21 mouse cellular contexts compared by ENCODE assay signal in genomic region chr10:29592906-29593305, GRCm38 (mm10). TPM values are rescaled to one million over a fixed set of nuclear protein-coding genes. Genes with fewer than 3 reads are reported as not detected.
"Had no signal": no experiment of that assay in that cellular context is flagged by ENCODE, and none has a peak within 500 bp of the region (broad histone marks: within the 10 kb centered on the region; RNA-seq: fewer than 3 reads in every experiment).

No protein-coding gene starts in this region.

- H3K9me3 ChIP-seq: kidney, embryonic 15.5 days; liver, embryonic 13.5 days; megakaryocyte, embryonic 14.5 days; midbrain, embryonic 15.5 days; neural tube, embryonic 12.5 days; neural tube, embryonic 15.5 days had no signal

- H3K36me3 ChIP-seq: kidney, embryonic 15.5 days; liver, embryonic 13.5 days; midbrain, embryonic 15.5 days; neural tube, embryonic 12.5 days; neural tube, embryonic 15.5 days had no signal

- DNase-seq: kidney, adult 2 months; layer of hippocampus, adult 9-11 months; liver, embryonic 13.5 days; lung, adult 2 months; right cerebral cortex, adult 18-20 months; right cerebral cortex, postnatal 14 days; right cerebral cortex, postnatal 4 days; thymus, adult 2 months; thymus, postnatal 14 days; thymus, postnatal 4 days had no signal

- ATAC-seq: intestine, postnatal 0 days; midbrain, embryonic 15.5 days had no signal

- H3K9ac ChIP-seq: kidney, embryonic 15.5 days; liver, embryonic 13.5 days; midbrain, embryonic 15.5 days; neural tube, embryonic 12.5 days; neural tube, embryonic 15.5 days had no signal

- H3K27me3 ChIP-seq: kidney, embryonic 15.5 days; liver, embryonic 13.5 days; megakaryocyte, embryonic 14.5 days; midbrain, embryonic 15.5 days; neural tube, embryonic 12.5 days; neural tube, embryonic 15.5 days had no signal

- H3K27ac ChIP-seq: kidney, embryonic 15.5 days; layer of hippocampus, adult 2 months; left cerebral cortex, adult 2 months; liver, embryonic 13.5 days; macrophage; midbrain, embryonic 15.5 days; neural tube, embryonic 12.5 days; neural tube, embryonic 15.5 days; stomach, postnatal 0 days had no signal

- H3K4me1 ChIP-seq: kidney, embryonic 15.5 days; liver, embryonic 13.5 days; megakaryocyte, embryonic 14.5 days; midbrain, embryonic 15.5 days; neural tube, embryonic 12.5 days; neural tube, embryonic 15.5 days had no signal

- H3K4me3 ChIP-seq: kidney, embryonic 15.5 days; layer of hippocampus, adult 2 months; left cerebral cortex, adult 2 months; liver, embryonic 13.5 days; megakaryocyte, embryonic 14.5 days; midbrain, embryonic 15.5 days; neural tube, embryonic 12.5 days; neural tube, embryonic 15.5 days had no signal

- H3K4me2 ChIP-seq: kidney, embryonic 15.5 days; liver, embryonic 13.5 days; midbrain, embryonic 11.5 days; midbrain, embryonic 15.5 days; neural tube, embryonic 12.5 days; neural tube, embryonic 15.5 days had no signal

RNA-seq across cellular contexts. Expression of gene Rspo3, which starts 57.2 kb away (rescaled TPM):
- polyA plus RNA-seq: macrophage had no signal
